Mouse (Mus musculus) brown adipose tissue, adult 24 weeks (tissue): ENCODE data around the gene Myo3b. TPM values are rescaled to one million over a fixed set of nuclear protein-coding genes. Genes with fewer than 3 reads are reported as not detected.

ENCODE experiments used
- H3K27ac ChIP-seq: fragments of 200-500 bp; replicated peaks from 2 replicates; pipeline ENCODE4 v1.5.1; 2012; ENCODE audit warnings: low read depth, mild to moderate bottlenecking, low read length
- H3K4me1 ChIP-seq: fragments of 200-500 bp; 2 replicates; pipeline ENCODE4 v1.6.1; 2012; ENCODE audit warnings: low read length, mixed read lengths; ENCODE audit not compliant: control insufficient read depth, insufficient read depth, insufficient read length
- H3K4me3 ChIP-seq: fragments of 200-500 bp; 2 replicates; pipeline ENCODE4 v1.5.1; 2012; ENCODE audit warnings: low read depth, mild to moderate bottlenecking, low read length, moderate library complexity; ENCODE audit not compliant: insufficient read depth
- polyA plus RNA-seq: library from polyadenylated mRNA; stranded (reverse); fragments of >200 nt; gene quantifications from 2 replicates; pipeline ENCODE4 v1.2.4, GENCODE M21; 2012; ENCODE audit not compliant: missing spikeins, insufficient read depth, insufficient read length

The Myo3b gene
- polyA plus RNA-seq, 1 experiment: not detected

GRCm38 (mm10) chr2:70245981-70246380 is 207.1 kb downstream of the Myo3b start:
- H3K4me1 ChIP-seq: no peaks in the 10 kb centered on the region
- no peak overlapping the region for H3K27ac ChIP-seq
- no peak overlapping the region for H3K4me3 ChIP-seq

GRCm38 (mm10) chr2:70248616-70249015 is 209.7 kb downstream of the Myo3b start:
- H3K4me1 ChIP-seq: no peaks in the 10 kb centered on the region
- no peak overlapping the region for H3K27ac ChIP-seq
- H3K4me3 ChIP-seq: no peak overlapping the region

GRCm38 (mm10) chr2:70249872-70250271 is 210.9 kb downstream of the Myo3b start:
- Histone ChIP-seq H3K4me3 (no peak overlapping the region), H3K27ac (no peak overlapping the region), H3K4me1 (no peaks in the 10 kb centered on the region)

- Histone ChIP-seq H3K27ac (no peak overlapping the region), H3K4me1 (no peaks in the 10 kb centered on the region), H3K4me3 (no peak overlapping the region)
These were observed 212.3 kb downstream of the Myo3b start for GRCm38 (mm10) chr2:70251256-70251655.

GRCm38 (mm10) chr2:70259357-70260000 is 220.6 kb downstream of the Myo3b start:
- Histone ChIP-seq H3K4me1 (no peaks in the 10 kb centered on the region), H3K27ac (no peak overlapping the region), H3K4me3 (no peak overlapping the region)

GRCm38 (mm10) chr2:70260646-70261195 is 221.8 kb downstream of the Myo3b start:
- no peaks in the 10 kb centered on the region for H3K4me1 ChIP-seq
- H3K4me3 ChIP-seq: no peak overlapping the region
- no peak overlapping the region for H3K27ac ChIP-seq

- Histone ChIP-seq H3K27ac (no peak overlapping the region), H3K4me1 (no peaks in the 10 kb centered on the region), H3K4me3 (no peak overlapping the region)
These were observed 223.0 kb downstream of the Myo3b start for GRCm38 (mm10) chr2:70261703-70262564.

- no peak overlapping the region for H3K4me3 ChIP-seq
- H3K27ac ChIP-seq: no peak overlapping the region
- H3K4me1 ChIP-seq: no peaks in the 10 kb centered on the region
These were observed 223.7 kb downstream of the Myo3b start for GRCm38 (mm10) chr2:70262565-70263082.

- H3K4me3 ChIP-seq: no peak overlapping the region
- H3K27ac ChIP-seq: no peak overlapping the region
- H3K4me1 ChIP-seq: no peaks in the 10 kb centered on the region
These were observed 239.7 kb downstream of the Myo3b start for GRCm38 (mm10) chr2:70278425-70279277.

- Histone ChIP-seq H3K4me3 (no peak overlapping the region), H3K27ac (no peak overlapping the region)
These were observed 245.2 kb downstream of the Myo3b start for GRCm38 (mm10) chr2:70284109-70284508.

GRCm38 (mm10) chr2:70291063-70291462 is 252.1 kb downstream of the Myo3b start:
- no peak overlapping the region for H3K27ac ChIP-seq
- no peak overlapping the region for H3K4me3 ChIP-seq
- H3K4me1 ChIP-seq: no peaks in the 10 kb centered on the region

More at GRCm38 (mm10) chr2:70284109-70284508, 245.2 kb downstream of the Myo3b start:
- H3K4me1 ChIP-seq: no peaks in the 10 kb centered on the region

GRCm38 (mm10) chr2:70292776-70293175 is 253.8 kb downstream of the Myo3b start:
- no peak overlapping the region for H3K4me3 ChIP-seq
- no peak overlapping the region for H3K27ac ChIP-seq
- H3K4me1 ChIP-seq: no peaks in the 10 kb centered on the region

- H3K27ac ChIP-seq: no peak overlapping the region
- no peak overlapping the region for H3K4me3 ChIP-seq
- no peaks in the 10 kb centered on the region for H3K4me1 ChIP-seq
These were observed 264.0 kb downstream of the Myo3b start for GRCm38 (mm10) chr2:70302905-70303304.

GRCm38 (mm10) chr2:70315125-70315524 is 276.2 kb downstream of the Myo3b start:
- Histone ChIP-seq H3K27ac (no peak overlapping the region), H3K4me1 (no peaks in the 10 kb centered on the region), H3K4me3 (no peak overlapping the region)

- H3K4me3 ChIP-seq: no peak overlapping the region
- no peak overlapping the region for H3K27ac ChIP-seq
These were observed 276.8 kb downstream of the Myo3b start for GRCm38 (mm10) chr2:70315734-70316133.

More at GRCm38 (mm10) chr2:70315734-70316133, 276.8 kb downstream of the Myo3b start:
- H3K4me1 ChIP-seq: no peaks in the 10 kb centered on the region
